Mouse (Mus musculus) spleen, postnatal 10 days (tissue): ENCODE measurements around the gene Hibadh.

Experiments used
- DNase-seq, 2 experiments: peaks; one replicate each; pipeline ENCODE4 v3.0.0; 2021 to 2022; ENCODE audit warnings: low spot score in 2 of 2

The Hibadh gene

DNA sequence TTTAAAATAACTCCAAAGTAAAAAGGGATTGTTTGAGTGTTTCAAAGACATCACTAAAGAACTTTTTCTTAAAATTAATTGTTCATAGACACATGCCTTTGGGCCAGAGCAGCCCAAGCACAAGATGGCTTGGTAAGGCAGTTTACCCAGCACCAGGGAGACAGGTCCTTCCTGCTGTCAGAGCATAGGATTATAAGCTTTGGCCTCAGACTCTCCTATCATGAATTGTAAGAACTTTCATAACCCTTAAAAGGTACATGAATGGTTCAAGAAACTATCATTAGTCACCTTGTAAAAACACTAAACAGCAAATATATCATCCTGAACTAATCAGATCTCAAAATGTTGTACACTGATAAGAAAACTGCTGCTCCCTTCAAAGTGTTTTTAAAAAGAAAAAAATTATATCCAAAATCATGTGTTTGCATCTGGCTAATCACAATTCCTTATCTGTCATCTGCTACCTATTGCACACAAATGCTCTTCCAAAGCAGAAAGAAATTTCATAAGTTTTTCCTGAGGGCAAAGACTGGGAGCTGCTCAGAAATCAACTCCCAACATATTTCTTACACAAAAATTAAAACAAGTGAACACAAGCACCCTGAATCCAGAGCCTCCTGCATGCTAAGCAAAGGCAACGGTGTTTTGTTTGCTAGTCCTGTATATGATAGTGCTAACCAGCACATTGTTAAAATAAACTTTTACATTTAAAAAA lies 1.6 kb downstream of the Hibadh start:
- no peak for DNase-seq

GRCm38 (mm10) chr6:52637337-52637736 lies 2.9 kb downstream of the Hibadh start:
- DNase-seq: no peak

DNA sequence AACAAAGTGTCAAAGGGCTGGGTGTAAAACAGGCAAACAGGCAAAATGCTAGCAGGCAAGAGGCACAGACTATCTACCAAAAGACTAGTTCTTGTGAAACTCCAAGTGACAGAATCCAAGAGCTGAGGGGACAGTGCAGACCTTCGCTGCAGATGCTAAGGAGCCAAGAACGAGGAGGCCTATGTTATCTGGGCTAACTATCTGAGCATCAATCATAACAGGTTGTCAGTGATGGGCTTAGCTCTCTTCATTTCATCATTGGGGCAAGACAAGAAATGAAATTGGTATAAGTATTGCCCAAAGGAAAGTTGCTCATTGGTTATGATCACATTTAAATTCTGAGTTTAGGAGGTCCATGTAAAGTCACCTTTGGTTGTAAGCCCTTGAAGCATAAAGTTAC lies 4.8 kb downstream of the Hibadh start:
- no peak for DNase-seq

DNA sequence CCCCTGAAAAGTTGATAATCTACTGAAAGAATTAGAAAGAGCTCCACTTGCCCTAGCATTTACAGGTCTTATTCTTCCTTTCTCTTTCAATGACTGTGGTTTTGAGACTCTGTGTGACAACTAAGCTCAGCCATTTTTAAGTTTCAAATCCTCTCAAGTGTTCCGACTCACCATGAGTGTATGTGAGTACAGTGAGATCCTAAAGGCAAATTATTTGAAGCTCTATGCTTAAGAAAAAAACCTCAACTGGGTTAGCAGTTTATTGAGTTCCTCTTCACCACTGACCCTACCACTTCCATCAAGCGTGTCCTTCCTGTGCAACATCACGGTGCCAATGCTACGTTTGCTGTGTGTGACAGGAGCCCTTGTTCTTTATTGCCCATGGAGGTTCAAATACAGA lies 9.6 kb downstream of the Hibadh start:
- DNase-seq: no peak

- no peak for DNase-seq
Observed at GRCm38 (mm10) chr6:52629180-52629579, 11.0 kb downstream of the Hibadh start.

DNA sequence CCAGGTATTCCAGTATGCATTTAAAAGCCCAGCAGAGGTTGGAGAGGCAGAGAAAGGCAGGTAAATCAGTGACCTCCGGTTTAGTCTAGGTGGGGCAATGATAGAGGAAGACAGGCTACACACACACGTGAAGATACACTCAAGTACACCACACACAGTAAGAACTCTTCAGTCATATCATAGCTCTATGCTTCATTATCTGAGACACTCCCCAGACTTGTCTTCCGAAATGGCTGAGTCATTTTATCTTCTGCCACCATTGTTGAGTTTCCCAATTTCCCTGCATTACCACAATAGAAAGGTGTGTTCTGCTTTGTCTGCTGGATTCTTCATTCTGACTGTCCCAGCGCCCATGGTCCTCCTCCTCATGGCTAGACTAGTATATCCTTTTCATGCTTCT lies 13.5 kb downstream of the Hibadh start:
- DNase-seq: no peak

DNA sequence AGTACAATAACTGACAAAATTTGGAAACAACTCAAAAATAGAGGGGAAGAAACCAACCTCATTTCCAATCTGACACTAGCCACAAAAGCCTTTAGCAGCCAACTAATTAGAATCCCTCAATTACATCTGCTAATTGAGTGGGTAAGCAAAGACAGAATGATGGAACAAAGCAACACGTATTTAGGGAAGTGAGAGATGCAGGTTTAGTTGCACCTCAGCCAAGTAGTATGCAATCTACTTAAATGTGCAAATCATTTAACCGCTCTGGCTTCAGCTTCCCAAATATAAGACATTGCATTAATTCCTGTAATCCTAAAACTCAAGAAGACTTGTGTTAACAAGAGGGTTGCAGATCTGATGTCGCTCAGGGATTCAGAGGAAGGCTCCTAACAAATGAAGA lies 16.4 kb downstream of the Hibadh start:
- no peak for DNase-seq

GRCm38 (mm10) chr6:52621731-52622480 lies 18.3 kb downstream of the Hibadh start:
- DNase-seq: no peak

DNA sequence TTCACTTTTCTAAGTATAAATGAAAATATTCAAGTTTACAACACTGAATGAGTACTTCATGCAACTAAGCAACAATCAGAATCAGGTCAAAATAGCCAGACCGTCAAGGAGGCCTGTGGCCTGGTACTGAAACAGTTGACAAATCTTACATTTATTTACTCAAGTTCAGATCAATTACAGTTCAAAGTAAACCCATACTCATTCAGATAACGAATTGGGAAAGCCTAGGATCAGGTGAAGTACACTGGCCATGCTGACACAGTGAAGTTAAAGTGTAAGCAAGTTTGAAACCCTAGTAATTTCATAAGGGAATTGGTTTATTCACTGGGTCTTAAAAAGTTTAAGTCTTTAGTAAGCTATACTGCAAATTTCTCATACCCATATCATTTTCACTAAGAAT lies 20.1 kb downstream of the Hibadh start:
- DNase-seq: no peak

- DNase-seq: no peak
Observed at GRCm38 (mm10) chr6:52609626-52610352, 30.4 kb downstream of the Hibadh start.

GRCm38 (mm10) chr6:52608121-52608520 lies 32.1 kb downstream of the Hibadh start:
- DNase-seq: no peak

DNA sequence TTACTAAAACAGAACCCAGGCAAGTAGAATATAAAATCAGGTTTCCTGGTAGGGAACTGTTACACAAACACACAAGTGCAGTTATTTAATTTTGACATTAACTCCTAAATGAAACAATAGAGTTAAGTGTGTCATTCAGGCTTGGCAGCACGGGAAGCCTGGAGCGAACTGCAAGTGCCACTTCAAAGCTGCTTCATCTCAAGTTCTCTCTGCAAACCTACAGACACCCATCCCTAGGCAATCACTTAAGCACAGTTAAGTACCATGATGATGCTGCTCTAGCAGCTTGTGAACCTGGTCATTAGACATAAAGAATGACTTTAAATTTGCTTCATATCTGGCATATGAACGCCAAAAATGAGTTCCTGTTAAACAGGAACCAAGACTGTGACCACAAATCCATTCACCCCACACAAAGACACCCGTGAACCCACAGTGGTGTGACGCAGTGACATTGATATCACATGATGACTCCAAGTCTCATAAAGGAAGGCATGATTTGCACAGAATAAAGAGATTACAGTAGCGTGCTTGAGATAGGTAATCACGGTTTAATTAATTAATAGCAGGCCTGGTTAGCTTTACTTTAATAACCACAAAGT lies 33.3 kb downstream of the Hibadh start:
- DNase-seq: no peak

DNA sequence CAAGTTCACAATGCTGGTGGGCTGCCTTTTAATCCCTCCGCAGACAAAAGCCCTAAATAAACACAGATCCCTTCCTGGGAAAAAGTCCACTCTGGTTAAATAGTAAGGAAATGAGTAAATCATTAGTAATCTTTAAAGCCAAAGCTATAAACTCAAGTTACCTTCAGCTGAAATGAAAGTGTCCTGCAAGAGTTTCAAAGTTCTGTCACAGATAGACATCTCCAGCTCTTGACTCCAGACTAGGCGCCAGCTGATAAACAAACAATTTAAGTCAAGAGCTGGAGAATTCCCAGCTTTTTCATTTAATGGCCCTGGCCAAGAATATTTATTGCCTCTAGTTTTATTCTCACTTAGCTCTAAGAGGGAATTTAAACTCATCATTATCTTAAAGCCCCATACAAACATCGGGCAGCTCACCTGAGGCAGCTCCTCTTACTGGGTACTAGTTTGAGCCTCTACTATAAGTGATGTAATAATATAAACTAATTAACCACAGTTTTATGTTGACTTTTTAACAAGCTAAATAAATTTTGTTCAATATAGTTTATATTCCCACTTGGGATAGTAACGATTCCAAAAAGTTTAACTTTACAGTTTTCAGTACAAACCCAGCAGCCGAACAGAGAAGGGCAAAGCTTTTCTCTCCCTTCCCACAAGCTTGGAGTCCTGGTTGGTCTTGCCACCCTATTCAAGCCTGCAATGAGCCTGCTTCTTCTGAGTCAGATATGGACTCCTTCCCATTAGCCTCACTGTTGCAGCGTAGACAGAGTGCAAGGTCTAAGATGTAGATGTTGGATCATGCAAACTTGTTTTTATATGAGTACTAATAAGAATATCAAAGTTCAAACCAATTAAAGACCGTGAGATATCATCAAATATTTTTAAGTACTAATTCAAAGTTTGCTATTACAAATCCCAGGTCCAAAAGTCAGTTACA lies 38.2 kb downstream of the Hibadh start:
- no peak for DNase-seq

GRCm38 (mm10) chr6:52601117-52601516 lies 39.1 kb downstream of the Hibadh start:
- peak in 1 of 2 experiments; percentile 49 for DNase-seq

DNA sequence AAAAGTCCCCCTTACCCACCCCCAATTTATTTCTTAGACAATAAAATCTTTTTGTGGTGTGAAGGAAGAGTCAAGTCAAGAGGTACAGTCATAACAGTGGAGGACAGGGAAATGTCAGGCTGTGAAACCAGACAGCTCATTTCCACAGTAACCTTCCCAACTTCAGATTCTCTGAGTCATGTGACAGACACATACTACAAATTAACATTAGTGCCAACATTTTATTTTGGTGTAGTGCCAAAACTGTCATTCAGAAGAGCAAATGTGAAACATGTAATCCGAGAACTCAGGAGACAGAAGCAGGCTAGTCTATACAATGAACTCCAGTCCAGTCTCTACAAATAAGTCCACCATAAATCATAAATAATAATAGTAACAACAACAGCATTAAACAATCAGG lies 45.4 kb downstream of the Hibadh start:
- DNase-seq: no peak

DNA sequence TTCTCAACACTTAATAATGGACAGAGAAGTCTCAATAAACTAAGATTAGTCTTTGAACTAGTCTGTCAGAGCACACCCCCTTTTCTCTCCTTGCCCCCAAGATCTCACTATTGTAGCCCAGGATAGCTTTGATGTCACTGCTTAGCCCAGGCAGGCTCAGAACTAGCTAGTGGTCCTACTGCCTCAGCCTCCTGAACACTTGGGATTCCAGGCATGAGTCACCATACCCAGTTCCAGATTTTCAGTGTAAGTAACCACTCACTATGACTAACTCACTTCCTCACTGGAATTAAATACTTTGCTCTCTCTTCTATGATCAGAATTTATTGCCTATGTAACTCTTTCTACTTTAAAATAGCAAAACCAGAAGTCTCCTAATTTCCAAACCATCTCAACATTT lies 53.6 kb downstream of the Hibadh start:
- DNase-seq: no peak

- peak in 1 of 2 experiments; percentile 20 for DNase-seq
Observed at GRCm38 (mm10) chr6:52584383-52584782, 55.8 kb downstream of the Hibadh start.

GRCm38 (mm10) chr6:52581081-52581480 lies 59.1 kb downstream of the Hibadh start:
- DNase-seq: no peak

GRCm38 (mm10) chr6:52578322-52578721 lies 61.9 kb downstream of the Hibadh start:
- DNase-seq: no peak

DNA sequence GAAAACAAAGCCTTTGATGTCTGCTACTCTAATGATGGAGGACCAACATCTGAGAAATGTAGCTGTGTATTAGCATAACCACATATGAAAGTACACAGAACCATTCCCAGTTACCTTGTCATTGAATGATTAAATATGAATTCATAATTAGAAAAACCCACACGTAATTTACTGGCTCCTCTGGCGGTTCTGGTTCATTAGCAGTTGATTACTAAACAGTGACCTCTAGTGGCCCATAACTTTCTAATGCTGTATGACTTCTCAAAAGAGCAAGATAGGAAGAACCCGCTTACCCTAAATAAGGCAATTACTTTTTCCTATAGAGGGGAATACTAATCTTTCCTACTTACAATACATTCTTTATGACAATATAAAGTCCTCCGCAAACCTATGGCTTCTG lies 62.9 kb downstream of the Hibadh start:
- no peak for DNase-seq

DNA sequence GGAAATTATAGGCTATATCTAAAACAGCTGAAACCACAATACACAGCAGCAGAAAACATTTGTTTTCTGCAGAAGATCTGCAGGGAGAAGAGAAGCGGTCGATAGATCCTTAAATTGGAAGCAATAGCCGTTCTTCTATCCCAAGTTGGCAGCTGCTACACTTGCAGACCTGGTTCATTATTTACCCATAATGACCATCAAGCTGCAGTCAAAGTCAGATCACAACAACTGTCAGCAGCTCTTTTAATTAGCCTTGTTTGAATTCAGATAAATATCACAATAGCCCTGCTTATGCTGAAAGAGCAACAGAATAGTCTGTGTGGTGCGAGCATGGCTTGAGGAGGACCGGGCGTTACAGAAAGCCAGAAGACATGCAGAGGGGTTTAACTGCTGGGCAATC lies 71.5 kb downstream of the Hibadh start:
- no peak for DNase-seq
